Mouse (Mus musculus) CH12.LX (cell line): Measurements from ENCODE around the gene Ston2. TPM values are rescaled to one million over a fixed set of nuclear protein-coding genes. Genes with fewer than 3 reads are reported as not detected.
"Not testable (repeated sequence)": the region's sequence is repeated elsewhere in the genome, so short reads cannot be mapped to it uniquely, and the experiment has no call there.

Experiments used
- DNase-seq: peaks from one replicate; pipeline ENCODE4 v3.0.0-alpha.2; 2013; ENCODE audit errors: extremely low read depth
- H3K27ac ChIP-seq: 2 replicates; pipeline ENCODE4 v1.5.1; 2012; ENCODE audit warnings: low read depth, mild to moderate bottlenecking, control low read depth, moderate library complexity; ENCODE audit not compliant: insufficient read depth
- H3K27me3 ChIP-seq: replicated peaks from 2 replicates; pipeline ENCODE3; 2012; ENCODE audit warnings: inconsistent platforms
- H3K36me3 ChIP-seq, 2 experiments: replicated peaks in 1 of 2; 2 replicates each; pipeline versions ENCODE3 to v1.6.1; 2012; ENCODE audit warnings: inconsistent platforms in 1 of 2, low read length in 1 of 2, mild to moderate bottlenecking in 1 of 2, mixed read lengths in 1 of 2, moderate library complexity in 1 of 2; ENCODE audit not compliant: control insufficient read depth in 1 of 2, insufficient read depth in 1 of 2
- H3K4me1 ChIP-seq, 2 experiments: 2 replicates each; pipeline ENCODE4 v1.6.1; 2012; ENCODE audit warnings: inconsistent platforms in 1 of 2, moderate library complexity in 1 of 2; ENCODE audit not compliant: insufficient read depth in 2 of 2, control insufficient read depth in 1 of 2
- H3K4me2 ChIP-seq: 2 replicates; pipeline ENCODE4 v1.6.1; 2012; ENCODE audit warnings: low read depth, mild to moderate bottlenecking, control low read depth; ENCODE audit not compliant: poor library complexity, insufficient read depth, severe bottlenecking
- H3K4me3 ChIP-seq, 3 experiments: fragments of 150-350 bp in 1 of 3; sonication (generic) in 1 of 3; replicated peaks in 1 of 3; 2 replicates each; pipeline versions ENCODE3 to v1.5.1; 2011 to 2012; ENCODE audit warnings: low read depth in 2 of 3, low read length in 2 of 3, mild to moderate bottlenecking in 2 of 3, moderate library complexity in 2 of 3, control low read depth in 1 of 3, improper control_type of control experiment in 1 of 3, inconsistent platforms in 1 of 3, mixed read lengths in 1 of 3; ENCODE audit not compliant: poor library complexity in 1 of 3
- H3K79me2 ChIP-seq: replicated peaks from 2 replicates; pipeline ENCODE4 v1.6.1; 2012; ENCODE audit warnings: mild to moderate bottlenecking, moderate library complexity; ENCODE audit not compliant: control insufficient read depth, poor library complexity, insufficient read depth, severe bottlenecking; ENCODE audit errors: extremely low read depth
- H3K9ac ChIP-seq: 2 replicates; pipeline ENCODE4 v1.6.1; 2012; ENCODE audit warnings: low read depth, mild to moderate bottlenecking, control low read depth, moderate library complexity; ENCODE audit not compliant: insufficient read depth
- H3K9me3 ChIP-seq: replicated peaks from 2 replicates; pipeline ENCODE3; 2012; ENCODE audit warnings: low read length, inconsistent platforms, mixed read lengths
- BHLHE40 ChIP-seq: IDR thresholded peaks from 2 replicates; pipeline ENCODE4 v1.6.1; 2011; ENCODE audit warnings: mild to moderate bottlenecking, low read depth, low read length, improper control_type of control experiment
- CHD1 ChIP-seq: IDR thresholded peaks from 2 replicates; pipeline ENCODE4 v1.6.1; 2012; ENCODE audit warnings: low read depth, low read length, improper control_type of control experiment, inconsistent platforms
- CHD2 ChIP-seq: IDR thresholded peaks from 2 replicates; pipeline ENCODE4 v1.6.1; 2011; ENCODE audit warnings: low read length, improper control_type of control experiment
- CTCF ChIP-seq, 2 experiments: IDR thresholded peaks in 1 of 2; conservative IDR thresholded peaks in 1 of 2; 2 replicates each; pipeline ENCODE4 v1.5.1; 2011 to 2012; ENCODE audit warnings: low read depth in 2 of 2, low read length in 2 of 2, improper control_type of control experiment in 1 of 2, inconsistent platforms in 1 of 2, mild to moderate bottlenecking in 1 of 2, moderate library complexity in 1 of 2
- ELF1 ChIP-seq: IDR thresholded peaks from 2 replicates; pipeline ENCODE4 v1.6.1; 2014; ENCODE audit warnings: low read depth, mild to moderate bottlenecking, inconsistent platforms, low read length, improper control_type of control experiment
- EP300 ChIP-seq: IDR thresholded peaks from 2 replicates; pipeline ENCODE4 v1.6.1; 2011; ENCODE audit warnings: low read length, improper control_type of control experiment
- ETS1 ChIP-seq: conservative IDR thresholded peaks from 2 replicates; pipeline ENCODE4 v1.6.1; 2012; ENCODE audit warnings: low read depth, mild to moderate bottlenecking, inconsistent platforms, low read length, improper control_type of control experiment, moderate library complexity
- GABPA ChIP-seq: IDR thresholded peaks from 2 replicates; pipeline ENCODE4 v1.6.1; 2012; ENCODE audit warnings: low read depth, low read length, improper control_type of control experiment, inconsistent platforms; ENCODE audit not compliant: insufficient replicate concordance
- HCFC1 ChIP-seq: IDR thresholded peaks from 2 replicates; pipeline ENCODE4 v1.6.1; 2012; ENCODE audit warnings: low read depth, mild to moderate bottlenecking, inconsistent platforms, low read length, improper control_type of control experiment
- IRF4 ChIP-seq: IDR thresholded peaks from 2 replicates; pipeline ENCODE4 v1.6.1; 2014; ENCODE audit warnings: low read depth, mild to moderate bottlenecking, inconsistent platforms, low read length, improper control_type of control experiment
- JUN ChIP-seq: IDR thresholded peaks from 2 replicates; pipeline ENCODE4 v1.6.1; 2011; ENCODE audit warnings: low read depth, mild to moderate bottlenecking, low read length, improper control_type of control experiment, moderate library complexity; ENCODE audit not compliant: insufficient read depth
- JUND ChIP-seq: conservative IDR thresholded peaks from 2 replicates; pipeline ENCODE4 v1.6.1; 2011; ENCODE audit warnings: low read depth, low read length, improper control_type of control experiment
- MAFK ChIP-seq: IDR thresholded peaks from 2 replicates; pipeline ENCODE4 v1.6.1; 2011; ENCODE audit warnings: low read length, improper control_type of control experiment; ENCODE audit not compliant: insufficient replicate concordance
- MAX ChIP-seq: IDR thresholded peaks from 2 replicates; pipeline ENCODE4 v1.6.1; 2011; ENCODE audit warnings: low read length, improper control_type of control experiment
- MAZ ChIP-seq: IDR thresholded peaks from 2 replicates; pipeline ENCODE4 v1.6.1; 2012; ENCODE audit warnings: low read depth, mild to moderate bottlenecking, inconsistent platforms, low read length, improper control_type of control experiment, moderate library complexity
- MEF2A ChIP-seq: IDR thresholded peaks from 2 replicates; pipeline ENCODE4 v1.6.1; 2014; ENCODE audit warnings: low read depth, mild to moderate bottlenecking, inconsistent platforms, low read length, improper control_type of control experiment, borderline replicate concordance
- MXI1 ChIP-seq: IDR thresholded peaks from 2 replicates; pipeline ENCODE4 v1.6.1; 2011; ENCODE audit warnings: mild to moderate bottlenecking, low read depth, low read length, improper control_type of control experiment
- MYC ChIP-seq: IDR thresholded peaks from 2 replicates; pipeline ENCODE4 v1.6.1; 2011; ENCODE audit warnings: low read depth, mild to moderate bottlenecking, improper control_type of control experiment, low read length
- NELFE ChIP-seq: IDR thresholded peaks from 2 replicates; pipeline ENCODE4 v1.6.1; 2011; ENCODE audit warnings: low read depth, low read length, improper control_type of control experiment
- NRF1 ChIP-seq: IDR thresholded peaks from 2 replicates; pipeline ENCODE4 v1.6.1; 2014; ENCODE audit warnings: low read depth, mild to moderate bottlenecking, inconsistent platforms, low read length, improper control_type of control experiment, moderate library complexity
- PAX5 ChIP-seq: IDR thresholded peaks from 2 replicates; pipeline ENCODE4 v1.6.1; 2012; ENCODE audit warnings: low read length, inconsistent platforms, mixed read lengths
- POLR2AphosphoS2 ChIP-seq: IDR thresholded peaks from 2 replicates; pipeline ENCODE4 v1.6.1; 2011; ENCODE audit warnings: low read depth, low read length, improper control_type of control experiment
- RAD21 ChIP-seq: IDR thresholded peaks from 2 replicates; pipeline ENCODE4 v1.6.1; 2011; ENCODE audit warnings: low read depth, mild to moderate bottlenecking, low read length, improper control_type of control experiment, moderate library complexity
- RCOR1 ChIP-seq: conservative IDR thresholded peaks from 2 replicates; pipeline ENCODE4 v1.6.1; 2012; ENCODE audit warnings: low read depth, mild to moderate bottlenecking, inconsistent platforms, low read length, improper control_type of control experiment
- SIN3A ChIP-seq: IDR thresholded peaks from 2 replicates; pipeline ENCODE4 v1.6.1; 2012; ENCODE audit warnings: low read length, improper control_type of control experiment, inconsistent platforms
- SMC3 ChIP-seq: IDR thresholded peaks from 2 replicates; pipeline ENCODE4 v1.6.1; 2011; ENCODE audit warnings: low read depth, low read length, improper control_type of control experiment
- UBTF ChIP-seq: IDR thresholded peaks from 2 replicates; pipeline ENCODE4 v1.6.1; 2012; ENCODE audit warnings: low read depth, mild to moderate bottlenecking, inconsistent platforms, low read length, improper control_type of control experiment, moderate library complexity
- USF1 ChIP-seq: IDR thresholded peaks from 2 replicates; pipeline ENCODE4 v1.6.1; 2014; ENCODE audit warnings: low read depth, mild to moderate bottlenecking, inconsistent platforms, low read length, improper control_type of control experiment
- USF2 ChIP-seq: conservative IDR thresholded peaks from 2 replicates; pipeline ENCODE4 v1.6.1; 2011; ENCODE audit warnings: low read depth, low read length, improper control_type of control experiment
- ZC3H11A ChIP-seq: IDR thresholded peaks from 2 replicates; pipeline ENCODE4 v1.6.1; 2012; ENCODE audit warnings: low read depth, mild to moderate bottlenecking, inconsistent platforms, low read length, improper control_type of control experiment
- ZKSCAN1 ChIP-seq: IDR thresholded peaks from 2 replicates; pipeline ENCODE4 v1.6.1; 2012; ENCODE audit warnings: low read depth, inconsistent platforms, low read length, improper control_type of control experiment, borderline replicate concordance
- ZNF384 ChIP-seq: IDR thresholded peaks from 2 replicates; pipeline ENCODE4 v1.6.1; 2012; ENCODE audit warnings: low read depth, low read length, improper control_type of control experiment, inconsistent platforms
- dilution Hi-C: fragments of 300-500 bp; cut with MboI; formaldehyde crosslinking; loops from 2 replicates; pipeline ENCODE4 v1.14.3; 2020; ENCODE audit warnings: low sequenced_read_pairs; ENCODE audit not compliant: extremely low pct_unique_long_range_greater_than_20kb, extremely low pct_ligation_motif_present
- in situ Hi-C: fragments of 300-500 bp; cut with MboI; formaldehyde crosslinking; loops from 3 replicates; pipeline ENCODE4 v1.14.3; 2019; ENCODE audit warnings: low sequenced_read_pairs, low pct_ligation_motif_present, low pct_unique_long_range_greater_than_20kb, mixed read lengths
- polyA plus RNA-seq: library from polyadenylated mRNA; unstranded; fragments of >175 nt; gene quantifications from 2 replicates; pipeline ENCODE4 v1.2.1, GENCODE M21; 2012; ENCODE audit warnings: low read depth; ENCODE audit not compliant: insufficient read length
- total RNA-seq, 2 experiments: library from RNA; depleted of rRNA; stranded (reverse); fragments of 300-350 nt in 1 of 2; fragments of >200 nt in 1 of 2; gene quantifications; 2 replicates each; pipeline ENCODE4 v1.2.3; 2012 to 2014

Ston2 gene
- total and polyA plus RNA-seq, 3 experiments = 0.21 to 0.34 TPM; not detected in 1

DNA sequence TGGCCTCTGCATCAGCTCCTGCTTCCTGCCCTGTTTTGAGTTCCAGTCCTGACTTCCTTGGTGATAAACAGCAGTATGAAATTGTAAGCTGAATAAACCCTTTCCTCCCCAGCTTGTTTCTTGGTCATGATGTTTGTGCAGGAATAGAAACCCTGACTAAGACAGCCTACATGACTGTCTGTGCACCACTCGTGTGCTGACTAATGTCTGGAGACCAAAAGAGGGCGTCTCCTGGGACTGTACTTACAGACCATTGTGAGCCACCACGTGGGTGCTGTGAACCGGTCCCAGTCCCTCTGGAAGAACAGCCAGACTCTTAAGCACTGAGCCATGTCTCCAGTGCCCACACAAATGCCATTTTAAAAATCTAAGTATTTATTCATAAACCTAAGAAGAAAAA is 202.4 kb downstream of the Ston2 start:
- TF ChIP-seq BHLHE40 (peak; percentile 64), IRF4 (peak; percentile 43; the same call in 1 of the 2 replicates), MAX (peak; percentile 42; the same call in 1 of the 2 replicates), MXI1 (peak; percentile 52; the same call in 1 of the 2 replicates), ETS1 (peak; percentile 32), EP300 (0 out of 2 replicates have a peak, but pooled peaks have one; percentile 3)
- H3K27me3 ChIP-seq, in situ Hi-C loops, H3K4me2 ChIP-seq, dilution Hi-C loops, H3K9me3 ChIP-seq, H3K9ac ChIP-seq: not testable (repeated sequence)
- peaks cover 6 to 56% of the 10 kb centered on the region in 2 experiments for H3K4me1 ChIP-seq
- peaks cover 57% of the 10 kb centered on the region for H3K79me2 ChIP-seq
- peak overlapping the region in 1 of 3 experiments; percentile 26 for H3K4me3 ChIP-seq
- peak overlapping the region; percentile 78 for H3K27ac ChIP-seq
- peak; percentile 83 for DNase-seq
- H3K36me3 ChIP-seq = peaks cover 12 to 40% of the 10 kb centered on the region in 2 experiments

DNA sequence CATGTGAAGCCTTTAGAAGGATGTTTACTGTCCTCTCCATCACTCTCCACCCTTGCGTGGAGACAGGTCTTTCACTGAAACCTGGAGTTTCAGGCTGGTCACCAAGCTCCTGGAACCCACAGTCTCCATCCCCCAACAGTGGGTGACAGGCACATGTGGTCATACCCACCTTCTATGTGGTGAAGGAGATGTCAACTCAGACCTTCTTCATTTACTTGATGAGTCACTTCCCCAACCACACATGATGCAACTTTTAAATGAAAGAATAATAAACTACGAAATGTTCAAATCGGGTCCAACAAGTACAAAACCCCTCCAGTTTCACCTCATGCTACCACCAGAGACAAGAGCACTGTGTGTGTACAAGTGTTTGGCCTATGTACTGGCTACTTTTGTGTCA is 203.0 kb downstream of the Ston2 start:
- H3K4me3 ChIP-seq = no peak overlapping the region
- TF ChIP-seq ZC3H11A (no peak), MAZ (no peak), RAD21 (no peak), RCOR1 (no peak), UBTF (no peak), USF1 (no peak), NRF1 (no peak), ETS1 (peak; percentile 61), PAX5 (no peak), SIN3A (no peak), JUND (no peak), SMC3 (no peak), MAFK (no peak), ZKSCAN1 (no peak), CHD1 (no peak), EP300 (peak; percentile 20; the same call in 1 of the 2 replicates), JUN (peak; percentile 37; the same call in 1 of the 2 replicates), ZNF384 (no peak), CTCF (conservative IDR thresholded peaks at IDR 0.05 in 1 of 2, IDR thresholded peaks at IDR 0.05 in 1 of 2; ENCODE audit: low read depth in 2 of 2, low read length in 2 of 2) (no peak), GABPA (no peak), USF2 (no peak), IRF4 (no peak; the same call in 1 of the 2 replicates), CHD2 (no peak), MAX (no peak), MYC (no peak), NELFE (no peak), MEF2A (no peak), MXI1 (no peak), POLR2AphosphoS2 (no peak), HCFC1 (no peak), BHLHE40 (peak; percentile 70), ELF1 (no peak)

More for the DNA sequence above, 203.0 kb downstream of the Ston2 start:
- Histone ChIP-seq H3K9ac (no peak overlapping the region), H3K27me3 (no peaks in the 10 kb centered on the region), H3K36me3 (peaks cover 12 to 44% of the 10 kb centered on the region in 2 experiments), H3K79me2 (peaks cover 62% of the 10 kb centered on the region), H3K27ac (peak overlapping the region; percentile 78), H3K4me2 (peak overlapping the region; percentile 42; the same call in 1 of the 2 replicates), H3K9me3 (peaks cover 6% of the 10 kb centered on the region), H3K4me1 (peaks cover 6 to 62% of the 10 kb centered on the region in 2 experiments)
- in situ Hi-C loops (no loop called here), dilution Hi-C loops (no loop called here)
- DNase-seq = peak; percentile 57
